Mouse (Mus musculus) liver, adult 2 months (tissue): Measurements from ENCODE around the gene Nol4l.

ENCODE experiments used
- CTCF ChIP-seq: fragments of 200-500 bp; IDR thresholded peaks from 2 replicates; pipeline ENCODE4 v1.5.1; 2011; ENCODE audit warnings: low read depth, low read length, control low read depth
- POLR2A ChIP-seq: fragments of 200-500 bp; IDR thresholded peaks from 2 replicates; pipeline ENCODE4 v1.6.1; 2011; ENCODE audit warnings: low read length, control low read depth; ENCODE audit not compliant: insufficient read depth; ENCODE audit errors: extremely low read depth

- no peak for TF ChIP-seq POLR2A
- no peak for TF ChIP-seq CTCF
These were observed 36.4 kb downstream of the Nol4l start for GRCm38 (mm10) chr2:153493393-153493731.
